Mouse (Mus musculus): ENCODE data around the gene Vmn2r94.

GRCm38 (mm10) chr17:18236931-18237330 lies 40.6 kb downstream of the Vmn2r94 start:
- TF ChIP-seq POLR2A (IDR thresholded peaks at IDR 0.05; ENCODE audit: low read depth, low read length), result no peak
- no peak for TF ChIP-seq CTCF (IDR thresholded peaks at IDR 0.05; ENCODE audit: borderline replicate concordance, insufficient read depth, low read length)
